Mouse (Mus musculus): ENCODE data around the gene Edf1. TPM values are rescaled to one million over a fixed set of nuclear protein-coding genes. Genes with fewer than 3 reads are reported as not detected.
"Not testable (repeated sequence)": the region's sequence is repeated elsewhere in the genome, so short reads cannot be mapped to it uniquely, and the experiment has no call there.

Gene Edf1
- polyA plus RNA-seq, 1 experiment = 56.2 TPM

- H3K27me3 ChIP-seq (ENCODE audit: control insufficient read depth, insufficient read depth, low read length) = no peaks in the 10 kb centered on the region
- TF ChIP-seq POLR2A (IDR thresholded peaks at IDR 0.05; ENCODE audit: low read depth, low read length) = no peak
- TF ChIP-seq CTCF (IDR thresholded peaks at IDR 0.05; ENCODE audit: extremely low read depth, insufficient read depth, insufficient read length, insufficient replicate concordance) = peak; percentile 57; the same call in 1 of the 2 replicates
- DNase-seq (ENCODE audit: low read depth in 1 of 2, low spot score in 2 of 2) = peak in 1 of 2 experiments; percentile 63
- H3K27ac ChIP-seq (ENCODE audit: insufficient read depth, low read length) = no peak overlapping the region
- H3K4me1 ChIP-seq (ENCODE audit: control insufficient read depth, insufficient read depth, insufficient read length) = peaks cover 12% of the 10 kb centered on the region; the same call in 1 of the 2 replicates
- H3K36me3 ChIP-seq (ENCODE audit: control insufficient read depth, insufficient read depth, low read length) = no peaks in the 10 kb centered on the region
- 41% methylated on average over 5 of the region's 5 CpGs for WGBS
- no peak overlapping the region for H3K4me3 ChIP-seq (ENCODE audit: extremely low read depth, insufficient read depth, insufficient read length)
These were observed 6.5 kb upstream of the Edf1 start for GRCm38 (mm10) chr2:25551186-25551585.

GRCm38 (mm10) chr2:25553171-25553786, 4.4 kb upstream of the Edf1 start:
- H3K4me3 ChIP-seq (ENCODE audit: extremely low read depth, insufficient read depth, insufficient read length); DNase-seq (ENCODE audit: low read depth in 1 of 2, low spot score in 2 of 2); H3K36me3 ChIP-seq (ENCODE audit: control insufficient read depth, insufficient read depth, low read length); H3K27me3 ChIP-seq (ENCODE audit: control insufficient read depth, insufficient read depth, low read length); H3K27ac ChIP-seq (ENCODE audit: insufficient read depth, low read length): not testable (repeated sequence)
- 87% methylated on average over 4 of the region's 4 CpGs for WGBS
- H3K4me1 ChIP-seq (ENCODE audit: control insufficient read depth, insufficient read depth, insufficient read length) = peaks cover 13% of the 10 kb centered on the region; the same call in 1 of the 2 replicates

GRCm38 (mm10) chr2:25555479-25555878, 2.2 kb upstream of the Edf1 start:
- not testable (repeated sequence) for H3K27me3 ChIP-seq (ENCODE audit: control insufficient read depth, insufficient read depth, low read length); H3K4me1 ChIP-seq (ENCODE audit: control insufficient read depth, insufficient read depth, insufficient read length); H3K27ac ChIP-seq (ENCODE audit: insufficient read depth, low read length); DNase-seq (ENCODE audit: low read depth in 1 of 2, low spot score in 2 of 2); H3K36me3 ChIP-seq (ENCODE audit: control insufficient read depth, insufficient read depth, low read length); H3K4me3 ChIP-seq (ENCODE audit: extremely low read depth, insufficient read depth, insufficient read length)
- WGBS = 63% methylated on average over 2 of the region's 2 CpGs

- no peak overlapping the region for H3K27ac ChIP-seq (ENCODE audit: insufficient read depth, low read length)
- no peaks in the 10 kb centered on the region for H3K27me3 ChIP-seq (ENCODE audit: control insufficient read depth, insufficient read depth, low read length)
- no peak for DNase-seq (ENCODE audit: low read depth in 1 of 2, low spot score in 2 of 2)
- peaks cover 8% of the 10 kb centered on the region; the same call in 1 of the 2 replicates for H3K36me3 ChIP-seq (ENCODE audit: control insufficient read depth, insufficient read depth, low read length)
- H3K4me1 ChIP-seq (ENCODE audit: control insufficient read depth, insufficient read depth, insufficient read length) = peaks cover 8% of the 10 kb centered on the region; the same call in 1 of the 2 replicates
- 71% methylated on average over 1 of the region's 1 CpGs for WGBS
- TF ChIP-seq POLR2A (IDR thresholded peaks at IDR 0.05; ENCODE audit: low read depth, low read length) (no peak), CTCF (IDR thresholded peaks at IDR 0.05; ENCODE audit: extremely low read depth, insufficient read depth, insufficient read length, insufficient replicate concordance) (no peak)
- H3K4me3 ChIP-seq (ENCODE audit: extremely low read depth, insufficient read depth, insufficient read length) = no peak overlapping the region
These were observed 1.4 kb upstream of the Edf1 start for GRCm38 (mm10) chr2:25556296-25556695.

- WGBS = 1% methylated on average over 23 of the region's 24 CpGs
- Histone ChIP-seq H3K36me3 (ENCODE audit: control insufficient read depth, insufficient read depth, low read length) (peaks cover 23% of the 10 kb centered on the region), H3K4me1 (ENCODE audit: control insufficient read depth, insufficient read depth, insufficient read length) (peaks cover 8% of the 10 kb centered on the region; the same call in 1 of the 2 replicates), H3K4me3 (ENCODE audit: extremely low read depth, insufficient read depth, insufficient read length) (peak overlapping the region; percentile 78), H3K27me3 (ENCODE audit: control insufficient read depth, insufficient read depth, low read length) (no peaks in the 10 kb centered on the region), H3K27ac (ENCODE audit: insufficient read depth, low read length) (peak overlapping the region; percentile 56)
- TF ChIP-seq CTCF (IDR thresholded peaks at IDR 0.05; ENCODE audit: extremely low read depth, insufficient read depth, insufficient read length, insufficient replicate concordance) = no peak
- no peak for TF ChIP-seq POLR2A (IDR thresholded peaks at IDR 0.05; ENCODE audit: low read depth, low read length)
- DNase-seq (ENCODE audit: low read depth in 1 of 2, low spot score in 2 of 2) = no peak
These were observed 315 bp downstream of the Edf1 start for GRCm38 (mm10) chr2:25557964-25558360.

GRCm38 (mm10) chr2:25558774-25559173, 1.1 kb downstream of the Edf1 start:
- Histone ChIP-seq H3K27ac (ENCODE audit: insufficient read depth, low read length) (no peak overlapping the region), H3K4me3 (ENCODE audit: extremely low read depth, insufficient read depth, insufficient read length) (no peak overlapping the region), H3K4me1 (ENCODE audit: control insufficient read depth, insufficient read depth, insufficient read length) (peaks cover 8% of the 10 kb centered on the region; the same call in 1 of the 2 replicates), H3K27me3 (ENCODE audit: control insufficient read depth, insufficient read depth, low read length) (no peaks in the 10 kb centered on the region), H3K36me3 (ENCODE audit: control insufficient read depth, insufficient read depth, low read length) (peaks cover 28% of the 10 kb centered on the region)
- WGBS = 80% methylated on average over 6 of the region's 6 CpGs
- TF ChIP-seq CTCF (IDR thresholded peaks at IDR 0.05; ENCODE audit: extremely low read depth, insufficient read depth, insufficient read length, insufficient replicate concordance) (no peak), POLR2A (IDR thresholded peaks at IDR 0.05; ENCODE audit: low read depth, low read length) (no peak)
- no peak for DNase-seq (ENCODE audit: low read depth in 1 of 2, low spot score in 2 of 2)

GRCm38 (mm10) chr2:25560551-25560950, 2.9 kb downstream of the Edf1 start:
- TF ChIP-seq CTCF (IDR thresholded peaks at IDR 0.05; ENCODE audit: extremely low read depth, insufficient read depth, insufficient read length, insufficient replicate concordance) (no peak), POLR2A (IDR thresholded peaks at IDR 0.05; ENCODE audit: low read depth, low read length) (no peak)
- no peak for DNase-seq (ENCODE audit: low read depth in 1 of 2, low spot score in 2 of 2)
- Histone ChIP-seq H3K27me3 (ENCODE audit: control insufficient read depth, insufficient read depth, low read length) (no peaks in the 10 kb centered on the region), H3K4me3 (ENCODE audit: extremely low read depth, insufficient read depth, insufficient read length) (no peak overlapping the region), H3K27ac (ENCODE audit: insufficient read depth, low read length) (no peak overlapping the region), H3K36me3 (ENCODE audit: control insufficient read depth, insufficient read depth, low read length) (peaks cover 32% of the 10 kb centered on the region), H3K4me1 (ENCODE audit: control insufficient read depth, insufficient read depth, insufficient read length) (peaks cover 8% of the 10 kb centered on the region; the same call in 1 of the 2 replicates)
- WGBS = 94% methylated on average over 8 of the region's 8 CpGs
